Comparison of ENCODE assay signal across 8 mouse cellular contexts in genomic region chr9:121276745-121277117, GRCm38 (mm10). TPM values are rescaled to one million over a fixed set of nuclear protein-coding genes. Genes with fewer than 3 reads are reported as not detected.
A peak's percentile ranks its signal among the peaks of the same experiment; 100 is the strongest.
DNase-seq lines count a peak whose midpoint lies in the region; ATAC-seq and TF ChIP-seq lines count a peak whose summit lies in the region.

No protein-coding gene starts in this region.

- no peak for TF ChIP-seq CTCF in spleen, adult 2 months (IDR thresholded peaks at IDR 0.05; ENCODE audit: extremely low read depth, insufficient read depth, insufficient read length, insufficient replicate concordance)
- no peak for TF ChIP-seq CTCF in stomach, postnatal 0 days (IDR thresholded peaks at IDR 0.05; ENCODE audit: low read depth)

- TF ChIP-seq EP300 in stomach, postnatal 0 days (optimal IDR thresholded peaks at IDR 0.05): no peak

- peaks cover 3% of the 10 kb centered on the region for H3K27me3 ChIP-seq in erythroblast, embryonic 14.5 days (ENCODE audit: control insufficient read depth)
- H3K27me3 ChIP-seq in spleen, adult 2 months (ENCODE audit: control insufficient read depth, insufficient read depth, low read length): no peaks in the 10 kb centered on the region
- H3K27me3 ChIP-seq in limb, embryonic 15.5 days: no peaks in the 10 kb centered on the region
- no peaks in the 10 kb centered on the region for H3K27me3 ChIP-seq in stomach, postnatal 0 days (ENCODE audit: control insufficient read depth, insufficient read depth, low read length)

- DNase-seq in spleen, adult 2 months (ENCODE audit: low read depth in 1 of 2, low spot score in 2 of 2): no peak
- no peak for DNase-seq in spleen, postnatal 36 days (ENCODE audit: low spot score in 2 of 2)
- no peak for DNase-seq in stomach, postnatal 0 days (ENCODE audit: low spot score)
- DNase-seq in adrenal gland, adult 18-20 months (ENCODE audit: low spot score in 2 of 2): no peak

- peak overlapping the region; percentile 47; the same call in 1 of the 2 replicates for H3K9ac ChIP-seq in limb, embryonic 15.5 days
- H3K9ac ChIP-seq in stomach, postnatal 0 days (ENCODE audit: low read length): peak overlapping the region; percentile 69

- 31% methylated on average over 15 of the region's 15 CpGs for WGBS in spleen, adult 2 months
- WGBS in limb, embryonic 15.5 days: 15% methylated on average over 15 of the region's 15 CpGs
- WGBS in stomach, postnatal 0 days: 8% methylated on average over 15 of the region's 15 CpGs

- peaks cover 25% of the 10 kb centered on the region for H3K4me1 ChIP-seq in erythroblast, embryonic 14.5 days (ENCODE audit: control insufficient read depth)
- H3K4me1 ChIP-seq in spleen, adult 2 months (ENCODE audit: control insufficient read depth, insufficient read depth, insufficient read length): no peaks in the 10 kb centered on the region
- peaks cover 9% of the 10 kb centered on the region for H3K4me1 ChIP-seq in limb, embryonic 15.5 days
- no peaks in the 10 kb centered on the region for H3K4me1 ChIP-seq in stomach, postnatal 0 days (replicated peaks; ENCODE audit: control insufficient read depth, insufficient read depth)

- TF ChIP-seq POLR2A in spleen, adult 2 months (IDR thresholded peaks at IDR 0.05; ENCODE audit: low read depth, low read length): no peak

- H3K4me2 ChIP-seq in limb, embryonic 15.5 days: peak overlapping the region; percentile 87
- peak overlapping the region; percentile 81 for H3K4me2 ChIP-seq in stomach, postnatal 0 days (replicated peaks; ENCODE audit: low read depth)

- H3K36me3 ChIP-seq in erythroblast, embryonic 14.5 days (ENCODE audit: control insufficient read depth): no peaks in the 10 kb centered on the region
- H3K36me3 ChIP-seq in spleen, adult 2 months (ENCODE audit: control insufficient read depth, insufficient read depth, low read length): no peaks in the 10 kb centered on the region
- H3K36me3 ChIP-seq in limb, embryonic 15.5 days: no peaks in the 10 kb centered on the region
- H3K36me3 ChIP-seq in stomach, postnatal 0 days (ENCODE audit: control insufficient read depth, insufficient read depth, low read length): no peaks in the 10 kb centered on the region

- peak overlapping the region; percentile 80 for H3K4me3 ChIP-seq in erythroblast, embryonic 14.5 days (replicated peaks)
- H3K4me3 ChIP-seq in spleen, adult 2 months (ENCODE audit: extremely low read depth, insufficient read depth, insufficient read length): peak overlapping the region; percentile 83
- peak overlapping the region; percentile 68 for H3K4me3 ChIP-seq in limb, embryonic 15.5 days
- peak overlapping the region; percentile 65 for H3K4me3 ChIP-seq in stomach, postnatal 0 days (ENCODE audit: low read depth, low read length)

- no peaks in the 10 kb centered on the region for H3K9me3 ChIP-seq in erythroblast, embryonic 14.5 days (ENCODE audit: control insufficient read depth, low read length)
- no peaks in the 10 kb centered on the region for H3K9me3 ChIP-seq in limb, embryonic 15.5 days
- no peaks in the 10 kb centered on the region for H3K9me3 ChIP-seq in stomach, postnatal 0 days (ENCODE audit: control insufficient read depth, low read length)

- ATAC-seq in erythroblast, adult 5-6 weeks (replicated peaks; ENCODE audit: low FRiP score, poor library complexity, severe bottlenecking): no peak
- ATAC-seq in limb, embryonic 15.5 days (ENCODE audit: insufficient number of reproducible peaks, low FRiP score, low TSS enrichment, low read depth): no peak
- no peak for ATAC-seq in stomach, postnatal 0 days (ENCODE audit: low FRiP score, low TSS enrichment)
- ATAC-seq in cerebellum, adult (ENCODE audit: insufficient number of reproducible peaks, low FRiP score, low TSS enrichment): no peak

- no peak overlapping the region for H3K27ac ChIP-seq in spleen, adult 2 months (ENCODE audit: insufficient read depth, low read length)
- H3K27ac ChIP-seq in limb, embryonic 15.5 days: no peak overlapping the region
- H3K27ac ChIP-seq in stomach, postnatal 0 days (replicated peaks): no peak overlapping the region

RNA-seq across cellular contexts. Expression of gene Ulk4, which starts 0.3 kb away (rescaled TPM):
- 0.11 and 0.16 TPM in 2 replicates for polyA plus RNA-seq in erythroblast, embryonic 14.5 days (2012)
- not detected in 2 replicates for total RNA-seq in erythroblast, adult 5-6 weeks (2015; ENCODE audit: low replicate concordance)
- 0.34 and 3.9 TPM in 2 replicates for total RNA-seq in erythroblast, adult 5-6 weeks (2017; ENCODE audit: low replicate concordance)
- 0.39 and 0.48 TPM in 2 replicates for polyA plus RNA-seq in spleen, adult 2 months (2012; rRNA removed)
- 136 and 149 TPM in 2 replicates for polyA plus RNA-seq in limb, embryonic 15.5 days (2015; fragmentation: Nextera tagmentation; extraction: Ambion mirVana)
- polyA plus RNA-seq in stomach, postnatal 0 days (2015; fragmentation: Nextera tagmentation; extraction: Ambion mirVana): 69.3 and 73.3 TPM in 2 replicates
- 1 to 10 TPM; 1.2 to 2.2 TPM for total RNA-seq in adrenal gland, adult 18-20 months (2021)

RNA-seq across cellular contexts. Expression of gene Trak1, which starts 20.6 kb away (rescaled TPM):
- 0.83 and 1.2 TPM in 2 replicates for polyA plus RNA-seq in erythroblast, embryonic 14.5 days (2012)
- 5.0 and 36.9 TPM in 2 replicates for total RNA-seq in erythroblast, adult 5-6 weeks (2015; ENCODE audit: low replicate concordance)
- 3.0 and 6.7 TPM in 2 replicates for total RNA-seq in erythroblast, adult 5-6 weeks (2017; ENCODE audit: low replicate concordance)
- polyA plus RNA-seq in spleen, adult 2 months (2012; rRNA removed): 31.0 and 43.6 TPM in 2 replicates
- 22.5 and 25.9 TPM in 2 replicates for polyA plus RNA-seq in limb, embryonic 15.5 days (2015; fragmentation: Nextera tagmentation; extraction: Ambion mirVana)
- polyA plus RNA-seq in stomach, postnatal 0 days (2015; fragmentation: Nextera tagmentation; extraction: Ambion mirVana): 24.0 and 27.7 TPM in 2 replicates
- total RNA-seq in adrenal gland, adult 18-20 months (2021): 10 to 100 TPM; 75.7 to 96.6 TPM

Comparison
In these comparisons a context has a peak if more than half of its experiments do, and no peak if none do; other contexts are left out.
1. RNA of gene Ulk4, which starts 0.3 kb away (polyA plus RNA-seq): 136 to 149 TPM in limb, embryonic 15.5 days and 69.3 to 73.3 TPM in stomach, postnatal 0 days; 0.39 to 0.48 TPM in spleen, adult 2 months and 0.11 to 0.16 TPM in erythroblast, embryonic 14.5 days; every median in the first group is over 10 times any median in the second.
2. RNA of gene Trak1, which starts 20.6 kb away (polyA plus RNA-seq): 31.0 to 43.6 TPM in spleen, adult 2 months, 22.5 to 25.9 TPM in limb, embryonic 15.5 days and 24.0 to 27.7 TPM in stomach, postnatal 0 days; 0.83 to 1.2 TPM in erythroblast, embryonic 14.5 days; every median in the first group is over 10 times any median in the second.
3. Peak in every context shown above with its lines, with median percentiles within 50 percentile points of each other: H3K4me3 ChIP-seq.